Mouse (Mus musculus): Measurements from ENCODE around the gene Serinc1.

Gene Serinc1

DNA sequence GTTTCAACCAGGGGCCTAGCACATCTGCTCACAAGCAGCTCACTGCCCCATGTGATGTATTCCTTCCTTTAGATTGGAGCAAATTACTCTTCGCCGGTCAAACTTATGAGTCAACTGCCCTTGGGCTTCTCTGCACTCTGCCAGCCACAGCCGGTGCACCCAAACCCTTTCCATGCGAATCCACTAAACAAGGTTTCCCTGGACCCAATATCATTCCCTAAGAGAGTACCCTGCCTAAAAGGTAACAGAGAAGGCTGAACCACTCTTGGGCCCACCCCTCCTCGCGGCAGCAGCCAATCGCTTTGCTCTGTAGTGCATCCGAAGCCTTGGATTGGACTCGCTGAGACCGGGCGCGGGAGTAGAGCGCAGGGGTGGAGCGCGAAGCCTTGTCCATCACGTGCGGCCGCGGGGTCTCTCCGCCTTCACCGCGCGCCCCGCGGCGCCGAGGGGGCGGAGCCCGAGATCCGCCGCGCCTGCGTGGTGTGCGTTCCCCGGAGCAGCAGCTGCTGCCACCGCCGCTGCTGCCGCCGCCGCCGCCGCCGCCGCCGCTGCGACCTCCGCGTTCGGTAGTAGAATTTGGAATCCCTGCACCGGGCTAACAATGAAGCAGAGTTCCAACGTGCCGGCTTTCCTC is 46.3 kb downstream of the Serinc1 start, which contains the start of gene Hsf2:
Gene Hsf2 (plus strand): TSS at position 478 of the 634 bp plus-strand sequence.
- in situ Hi-C loops (cut with MboI, MseI), result loop anchor here (10.0 kb wide), 1 partner anchor 249 kb away; no protein-coding TSS in a partner anchor

DNA sequence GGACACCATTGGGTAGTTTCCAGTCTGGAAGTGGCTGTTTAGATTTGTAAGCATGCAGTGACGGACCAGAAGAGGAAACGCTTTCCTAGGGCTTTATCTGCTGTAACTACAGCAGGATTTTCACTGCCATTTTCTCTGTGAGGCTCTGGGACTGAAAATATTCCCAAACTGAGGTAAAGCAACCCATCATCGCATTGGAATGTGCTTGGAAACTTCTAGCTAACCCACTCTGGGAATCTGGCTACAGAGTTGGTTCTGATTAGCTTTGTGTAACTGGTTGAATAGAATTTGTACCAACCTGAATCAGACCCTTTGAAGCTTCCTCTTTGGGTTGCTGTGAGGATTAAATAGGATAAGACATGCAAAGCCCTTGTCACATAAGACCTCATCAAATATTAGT is 47.6 kb downstream of the Serinc1 start:
- in situ Hi-C loops (cut with MboI, MseI), result loop anchor here (10.0 kb wide), 1 partner anchor 250 kb away; no protein-coding TSS in a partner anchor

DNA sequence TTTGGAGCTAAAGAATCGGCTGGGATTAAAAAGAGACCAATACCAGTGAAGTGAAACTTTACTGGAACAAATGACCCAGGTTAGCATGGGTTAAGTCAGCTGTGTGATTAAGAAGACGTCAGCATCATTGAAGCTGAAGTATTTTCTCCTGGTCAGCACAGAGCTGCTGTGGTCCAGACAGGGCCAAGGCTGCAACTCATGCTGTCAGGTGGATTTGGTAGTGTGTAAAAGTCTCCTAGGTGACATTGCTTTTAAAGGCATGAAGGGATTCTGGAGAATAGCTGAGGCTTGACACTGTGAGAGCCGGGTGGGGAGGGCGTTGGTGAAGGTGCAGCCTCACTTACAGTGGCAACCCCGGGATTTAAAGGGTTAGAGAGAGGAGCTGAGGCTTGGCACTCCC is 50.6 kb downstream of the Serinc1 start:
- in situ Hi-C loops (cut with MboI, MseI), result loop anchor here (10.0 kb wide), 1 partner anchor 253 kb away; no protein-coding TSS in a partner anchor

DNA sequence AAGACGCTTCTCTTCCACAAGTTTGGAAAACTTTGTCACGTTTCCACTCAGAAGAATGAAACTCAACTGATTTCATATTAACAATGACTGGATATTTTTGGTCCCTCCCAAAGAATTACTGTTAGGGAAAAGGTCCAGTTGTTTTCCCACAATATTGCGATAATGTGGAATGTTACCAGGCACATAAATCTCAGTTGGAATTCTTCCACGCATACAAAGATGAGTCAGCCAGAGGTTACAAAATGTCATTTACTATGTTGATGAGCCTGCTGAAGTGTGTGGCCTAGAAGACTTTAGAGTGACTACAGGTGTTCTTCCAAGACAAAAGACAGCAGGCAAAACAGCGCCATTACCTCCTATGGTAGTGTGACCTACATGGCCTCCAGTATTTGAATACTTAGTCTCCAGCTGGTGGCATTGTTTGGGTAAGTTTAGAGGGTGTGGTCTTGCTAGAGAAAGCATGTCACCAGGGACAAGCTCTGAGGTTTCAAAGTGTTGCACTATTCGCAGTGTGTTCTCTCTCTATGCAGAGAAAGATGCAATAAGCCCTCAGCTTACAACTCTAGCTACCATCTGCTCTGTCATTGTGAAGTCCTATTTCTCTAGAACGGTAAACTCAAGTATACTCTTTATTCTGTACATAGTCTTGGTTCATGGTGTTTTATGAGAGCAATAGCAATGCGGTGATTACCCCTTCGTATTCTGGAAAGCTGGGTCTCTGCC is 55.0 kb downstream of the Serinc1 start:
- in situ Hi-C loops (cut with MboI, MseI), result no loop called here

All from regulatory T cell (primary cell).